Mouse (Mus musculus): Measurements from ENCODE around the gene Gm10647. TPM values are rescaled to one million over a fixed set of nuclear protein-coding genes. Genes with fewer than 3 reads are reported as not detected.
"Not testable (repeated sequence)": the region's sequence is repeated elsewhere in the genome, so short reads cannot be mapped to it uniquely, and the experiment has no call there.

Gene Gm10647
- total and polyA plus RNA-seq, 3 experiments, result 0.10 to 0.16 (median 0.14) TPM

DNA sequence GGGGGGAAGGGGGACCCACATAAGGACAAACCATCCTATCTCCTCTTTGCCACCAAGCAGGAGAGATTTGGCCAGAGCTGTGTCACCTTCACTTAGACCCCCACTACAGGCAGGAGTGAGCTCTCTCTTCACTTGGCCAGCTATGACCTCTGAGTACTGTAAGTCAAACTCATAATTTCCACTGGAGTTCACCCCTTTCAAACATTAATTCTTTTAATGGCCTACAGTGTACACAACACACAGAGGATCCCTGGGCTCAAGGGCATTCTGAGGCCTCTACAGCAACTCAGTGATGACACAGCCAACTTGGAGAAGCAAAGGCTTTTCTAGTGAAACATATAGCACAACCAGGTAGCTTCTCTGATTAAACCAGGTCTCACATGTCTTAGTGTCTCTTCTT, 26.1 kb upstream of the Gm10647 start:
- no peak for TF ChIP-seq POLR2A (IDR thresholded peaks at IDR 0.05; ENCODE audit: insufficient read depth, low read depth, low read length)
- no peak for TF ChIP-seq CTCF (IDR thresholded peaks at IDR 0.05)
- TF ChIP-seq EP300 (IDR thresholded peaks at IDR 0.05; ENCODE audit: insufficient read depth, low read depth, low read length), result no peak
- intact Hi-C loops (cut with DNase I), result loop anchor here (5.0 kb wide), 1 partner anchor 118 kb away; no protein-coding TSS in a partner anchor
- Histone ChIP-seq H3K36me3 (ENCODE audit: control insufficient read depth, insufficient read depth, low read length) (no peaks in the 10 kb centered on the region), H3K79me2 (replicated peaks; ENCODE audit: control insufficient read depth, insufficient read depth, low read length) (no peaks in the 10 kb centered on the region), H3K27ac (no peak overlapping the region), H3K9ac (ENCODE audit: low read depth, low read length) (no peak overlapping the region), H3K4me3 (no peak overlapping the region), H3K4me1 (ENCODE audit: control insufficient read depth, insufficient read depth, low read length) (no peaks in the 10 kb centered on the region), H3K27me3 (ENCODE audit: control insufficient read depth, insufficient read depth, low read length) (no peaks in the 10 kb centered on the region)
- DNase-seq, result no peak

GRCm38 (mm10) chr9:66784552-66784951, 12.3 kb upstream of the Gm10647 start:
- intact Hi-C loops (cut with DNase I); H3K4me1 ChIP-seq (ENCODE audit: control insufficient read depth, insufficient read depth, low read length); H3K27ac ChIP-seq; H3K79me2 ChIP-seq (replicated peaks; ENCODE audit: control insufficient read depth, insufficient read depth, low read length); H3K27me3 ChIP-seq (ENCODE audit: control insufficient read depth, insufficient read depth, low read length); DNase-seq; H3K9ac ChIP-seq (ENCODE audit: low read depth, low read length); H3K36me3 ChIP-seq (ENCODE audit: control insufficient read depth, insufficient read depth, low read length); H3K4me3 ChIP-seq: not testable (repeated sequence)
- WGBS, result 83% methylated on average over 1 of the region's 3 CpGs
- TF ChIP-seq CTCF (IDR thresholded peaks at IDR 0.05), result peak; percentile 29; the same call in 1 of the 2 replicates

GRCm38 (mm10) chr9:66787821-66788220, 9.0 kb upstream of the Gm10647 start:
- no peaks in the 10 kb centered on the region for H3K27me3 ChIP-seq (ENCODE audit: control insufficient read depth, insufficient read depth, low read length)
- H3K36me3 ChIP-seq (ENCODE audit: control insufficient read depth, insufficient read depth, low read length), result no peaks in the 10 kb centered on the region
- no peaks in the 10 kb centered on the region for H3K79me2 ChIP-seq (replicated peaks; ENCODE audit: control insufficient read depth, insufficient read depth, low read length)
- WGBS, result 11% methylated on average over 2 of the region's 2 CpGs
- DNase-seq, result no peak
- no peak overlapping the region for H3K9ac ChIP-seq (ENCODE audit: low read depth, low read length)
- no peaks in the 10 kb centered on the region for H3K4me1 ChIP-seq (ENCODE audit: control insufficient read depth, insufficient read depth, low read length)
- H3K4me3 ChIP-seq, result no peak overlapping the region
- intact Hi-C loops (cut with DNase I), result loop anchor here (1.0 to 5.0 kb wide), 3 partner anchors 142 to 323 kb away; partner anchors contain the start of gene Fbxl22
- TF ChIP-seq EP300 (IDR thresholded peaks at IDR 0.05; ENCODE audit: insufficient read depth, low read depth, low read length) (no peak), CTCF (IDR thresholded peaks at IDR 0.05) (peak; percentile 81), POLR2A (IDR thresholded peaks at IDR 0.05; ENCODE audit: insufficient read depth, low read depth, low read length) (no peak)
- H3K27ac ChIP-seq, result no peak overlapping the region

DNA sequence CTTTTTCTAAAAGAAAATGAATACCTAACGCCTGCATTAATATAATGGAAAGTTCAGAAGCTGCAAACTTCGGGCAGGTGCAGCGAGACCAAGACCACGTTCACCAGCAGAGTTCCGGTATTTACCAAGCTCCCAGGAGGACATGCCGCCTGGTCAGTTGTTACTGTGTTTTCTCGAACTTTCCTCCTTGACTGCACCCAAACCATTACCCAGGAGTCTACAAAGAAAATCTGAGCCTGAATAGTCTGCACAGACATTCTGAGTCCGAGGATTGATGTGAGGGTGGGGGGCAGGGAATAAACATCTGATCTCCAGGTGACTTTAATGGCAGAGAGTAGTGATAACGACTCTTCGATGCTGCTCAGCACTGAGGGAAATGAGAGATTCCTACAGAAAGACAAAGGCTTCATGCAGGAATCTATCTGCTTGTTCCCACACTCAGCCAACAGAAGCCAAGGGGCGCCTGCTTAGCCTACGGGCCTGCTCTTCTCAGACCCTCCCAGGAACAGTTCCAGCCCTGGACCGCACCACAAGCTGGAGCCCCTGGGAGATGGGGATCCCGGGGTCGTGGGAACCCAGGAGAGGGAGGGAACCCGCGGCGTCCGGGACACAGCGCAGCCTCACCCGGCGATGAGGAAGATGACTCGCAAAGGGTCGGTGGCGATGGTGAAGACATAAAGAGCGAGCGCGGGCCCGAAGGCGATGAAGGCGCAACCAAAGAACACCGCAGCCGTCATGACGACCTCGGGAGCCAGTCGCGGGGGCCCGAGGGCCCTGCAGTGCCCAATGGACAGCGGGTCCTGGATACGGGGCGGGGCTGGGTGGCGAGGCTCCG, 2.0 kb upstream of the Gm10647 start:
- no peak for DNase-seq
- H3K27ac ChIP-seq, result peak overlapping the region; percentile 88
- peak overlapping the region; percentile 75 for H3K4me3 ChIP-seq
- no peaks in the 10 kb centered on the region for H3K79me2 ChIP-seq (replicated peaks; ENCODE audit: control insufficient read depth, insufficient read depth, low read length)
- WGBS, result 3% methylated on average over 43 of the region's 43 CpGs
- intact Hi-C loops (cut with DNase I), result loop anchor here (2.0 kb wide), 1 partner anchor 40 kb away; the partner anchor contains the start of gene Aph1c
- no peak for TF ChIP-seq EP300 (IDR thresholded peaks at IDR 0.05; ENCODE audit: insufficient read depth, low read depth, low read length)
- no peak for TF ChIP-seq CTCF (IDR thresholded peaks at IDR 0.05)
- TF ChIP-seq POLR2A (IDR thresholded peaks at IDR 0.05; ENCODE audit: insufficient read depth, low read depth, low read length), result no peak; the same call in 1 of the 2 replicates
- no peaks in the 10 kb centered on the region for H3K36me3 ChIP-seq (ENCODE audit: control insufficient read depth, insufficient read depth, low read length)
- H3K4me1 ChIP-seq (ENCODE audit: control insufficient read depth, insufficient read depth, low read length), result no peaks in the 10 kb centered on the region; the same call in 1 of the 2 replicates
- peak overlapping the region; percentile 84 for H3K9ac ChIP-seq (ENCODE audit: low read depth, low read length)
- H3K27me3 ChIP-seq (ENCODE audit: control insufficient read depth, insufficient read depth, low read length), result no peaks in the 10 kb centered on the region

DNA sequence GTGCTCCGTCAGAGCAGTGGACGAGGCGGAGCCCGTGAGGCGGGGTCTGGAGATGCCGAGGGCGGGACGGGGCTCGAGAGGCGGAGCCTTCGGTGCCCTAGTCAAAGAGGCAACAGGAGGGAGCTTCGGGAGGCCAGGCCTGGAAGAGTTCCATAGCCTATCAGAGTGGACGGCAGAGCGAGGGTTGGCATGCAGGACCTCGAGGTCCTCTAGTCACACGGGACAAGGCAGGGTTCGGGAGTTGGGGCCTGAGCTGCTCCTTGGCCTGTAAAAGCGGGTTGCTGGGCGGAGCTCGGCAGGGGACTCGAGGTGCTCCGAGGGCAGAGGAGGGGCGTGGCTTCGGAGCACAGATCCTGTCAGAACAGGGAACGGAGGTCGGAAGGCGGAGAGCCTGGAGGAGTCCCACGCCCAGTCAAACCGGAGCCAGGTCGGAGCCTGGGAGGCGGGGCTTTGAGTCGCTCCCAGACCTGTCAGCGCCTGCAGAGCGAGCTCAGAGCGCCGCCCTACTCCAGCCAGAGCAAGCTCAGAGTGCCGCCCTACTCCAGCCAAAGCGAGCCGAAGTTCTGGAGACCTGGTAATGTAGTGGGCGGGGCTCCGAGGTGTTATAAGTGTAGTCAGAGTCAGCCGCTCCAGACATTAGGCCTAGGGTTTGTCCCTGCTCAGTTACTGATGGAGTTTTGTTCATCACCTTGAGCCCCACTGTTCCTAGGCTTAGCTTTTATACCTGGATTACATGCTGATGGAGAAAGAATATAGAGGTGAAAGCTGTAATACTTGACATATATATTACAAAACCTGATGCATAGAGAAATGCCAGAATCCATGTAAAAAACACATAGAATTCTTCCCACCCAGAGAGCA, 1.1 kb upstream of the Gm10647 start, which contains the start of gene Aph1b:
Aph1b (minus strand) TSS at position 27 of the 861 bp plus-strand sequence.
- peak; percentile 97 to 98 for DNase-seq
- no peaks in the 10 kb centered on the region; the same call in 1 of the 2 replicates for H3K4me1 ChIP-seq (ENCODE audit: control insufficient read depth, insufficient read depth, low read length)

More for the DNA sequence above, 1.1 kb upstream of the Gm10647 start, which contains the start of gene Aph1b:
- 0 out of 2 replicates have a peak, but pooled peaks have one; percentile 2 for TF ChIP-seq CTCF (IDR thresholded peaks at IDR 0.05)
- peak; percentile 56; the same call in 1 of the 2 replicates for TF ChIP-seq EP300 (IDR thresholded peaks at IDR 0.05; ENCODE audit: insufficient read depth, low read depth, low read length)
- peak; percentile 74 for TF ChIP-seq POLR2A (IDR thresholded peaks at IDR 0.05; ENCODE audit: insufficient read depth, low read depth, low read length)
- no peaks in the 10 kb centered on the region for H3K79me2 ChIP-seq (replicated peaks; ENCODE audit: control insufficient read depth, insufficient read depth, low read length)
- H3K27ac ChIP-seq, result peak within 1 kb of the TSS; percentile 88
- no peaks in the 10 kb centered on the region for H3K27me3 ChIP-seq (ENCODE audit: control insufficient read depth, insufficient read depth, low read length)
- peak within 1 kb of the TSS; percentile 75 for H3K4me3 ChIP-seq
- intact Hi-C loops (cut with DNase I), result loop anchor here (2.0 kb wide), 1 partner anchor 39 kb away; the partner anchor contains the start of gene Aph1c
- under 1% methylated on average over 42 of the region's 42 CpGs for WGBS
- H3K36me3 ChIP-seq (ENCODE audit: control insufficient read depth, insufficient read depth, low read length), result no peaks in the 10 kb centered on the region
- H3K9ac ChIP-seq (ENCODE audit: low read depth, low read length), result peak within 1 kb of the TSS; percentile 84
